Mouse (Mus musculus) heart, embryonic 10.5 days (tissue): ENCODE measurements at regions not wholly inside any gene's neighbourhood (a gene's known extent, or its start where the extent isn't known, plus 50 kb on each side); places are given as distances from the start of the nearest gene placed in this dataset.
"Not testable (repeated sequence)": the region's sequence is repeated elsewhere in the genome, so short reads cannot be mapped to it uniquely, and the experiment has no call there.

Experiments used
- DNase-seq: peaks from one replicate; pipeline ENCODE4 v3.0.0-alpha.2; 2017; ENCODE audit warnings: low spot score
- H3K27ac ChIP-seq: fragments of 300-500 bp; sonication (generic); 2 replicates; pipeline ENCODE4 v1.5.1; 2016; ENCODE audit warnings: mild to moderate bottlenecking
- H3K27me3 ChIP-seq: fragments of 300-500 bp; sonication (generic); 2 replicates; pipeline ENCODE4 v1.6.1; 2016; ENCODE audit warnings: mild to moderate bottlenecking; ENCODE audit not compliant: poor library complexity, insufficient read depth, severe bottlenecking
- H3K36me3 ChIP-seq: fragments of 300-500 bp; sonication (generic); 2 replicates; pipeline ENCODE4 v1.6.1; 2016; ENCODE audit warnings: mild to moderate bottlenecking, moderate library complexity
- H3K4me1 ChIP-seq: fragments of 300-500 bp; sonication (generic); 2 replicates; pipeline ENCODE4 v1.6.1; 2016; ENCODE audit warnings: mild to moderate bottlenecking
- H3K4me3 ChIP-seq: fragments of 300-500 bp; sonication (generic); 2 replicates; pipeline ENCODE4 v1.5.1; 2016; ENCODE audit warnings: mild to moderate bottlenecking, moderate library complexity
- H3K9me3 ChIP-seq: fragments of 300-500 bp; sonication (generic); 2 replicates; pipeline ENCODE4 v1.6.1; 2016; ENCODE audit warnings: mild to moderate bottlenecking, moderate library complexity
- WGBS: fragments of 180-500 bp; shearing (Covaris S2); methylation state at CpG from one replicate; pipeline ENCODE4 v1.1.7; 2016; 5-methylcytosine and 5-hydroxymethylcytosine counted together

DNA sequence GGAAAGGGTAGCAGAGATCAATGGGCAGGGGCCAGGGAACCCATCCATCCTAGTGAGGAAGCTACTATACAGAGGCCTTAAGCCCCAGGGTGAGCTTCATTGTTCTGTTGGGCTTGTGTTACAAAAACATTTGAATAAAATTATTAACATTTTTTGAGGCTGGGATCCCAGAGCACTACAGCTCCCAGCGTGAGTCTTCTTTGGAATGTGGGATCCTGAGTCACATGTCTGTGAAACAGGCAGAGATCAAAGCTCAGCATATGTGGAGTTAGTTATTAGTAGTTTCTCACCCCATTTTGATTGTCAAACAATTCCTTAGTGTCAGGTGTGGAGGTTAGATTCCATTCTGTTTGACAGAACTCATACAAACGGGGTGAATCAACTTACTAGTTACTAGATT is 79.7 kb upstream of the Creb5 start:
- H3K27me3 ChIP-seq = no peaks in the 10 kb centered on the region
- no peak overlapping the region for H3K4me3 ChIP-seq
- peak; percentile 31 for DNase-seq
- no peaks in the 10 kb centered on the region for H3K36me3 ChIP-seq
- H3K27ac ChIP-seq = no peak overlapping the region
- no peaks in the 10 kb centered on the region; the same call in 1 of the 2 replicates for H3K4me1 ChIP-seq
- WGBS = 56% methylated on average over 2 of the region's 2 CpGs
- no peaks in the 10 kb centered on the region for H3K9me3 ChIP-seq

- H3K4me1 ChIP-seq = peaks cover 21% of the 10 kb centered on the region
- no peaks in the 10 kb centered on the region for H3K36me3 ChIP-seq
- peak overlapping the region; percentile 7 for H3K27ac ChIP-seq
- peaks cover 5% of the 10 kb centered on the region; the same call in 1 of the 2 replicates for H3K27me3 ChIP-seq
- H3K9me3 ChIP-seq = no peaks in the 10 kb centered on the region
- 13% methylated on average over 10 of the region's 10 CpGs for WGBS
- no peak overlapping the region for H3K4me3 ChIP-seq
- DNase-seq = no peak
These were observed 85.7 kb upstream of the Creb5 start for GRCm38 (mm10) chr6:53201281-53201956.

GRCm38 (mm10) chr6:53199474-53199873 is 87.6 kb upstream of the Creb5 start:
- Histone ChIP-seq H3K27me3 (peaks cover 5% of the 10 kb centered on the region; the same call in 1 of the 2 replicates), H3K27ac (no peak overlapping the region), H3K4me1 (peaks cover 21% of the 10 kb centered on the region), H3K36me3 (no peaks in the 10 kb centered on the region), H3K9me3 (no peaks in the 10 kb centered on the region), H3K4me3 (no peak overlapping the region)
- no peak for DNase-seq
- 90% methylated on average over 2 of the region's 2 CpGs for WGBS

DNA sequence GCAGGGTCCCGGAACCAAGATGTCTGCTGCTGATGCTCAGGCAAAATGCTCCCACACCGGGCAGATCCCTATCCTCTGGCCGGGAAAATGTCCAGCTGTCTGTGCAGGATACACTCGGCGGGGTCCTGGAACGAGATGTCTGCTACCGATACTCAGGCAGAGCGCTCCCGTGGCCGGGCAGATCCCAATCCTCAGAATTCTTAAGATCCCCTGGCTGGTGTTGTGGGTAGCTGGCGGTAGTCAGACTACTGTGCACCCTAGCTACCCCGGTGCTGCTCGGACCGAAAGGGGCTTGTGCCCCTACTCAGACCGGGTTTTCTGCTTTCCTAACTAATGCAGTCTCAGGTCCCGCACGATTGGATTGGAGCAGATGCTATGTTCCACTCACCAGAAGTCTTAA is 104.9 kb upstream of the Creb5 start:
- WGBS = 90% methylated on average over 17 of the region's 17 CpGs
- not testable (repeated sequence) for H3K4me3 ChIP-seq, H3K4me1 ChIP-seq

GRCm38 (mm10) chr6:53164423-53164841 is 96.0 kb upstream of the Jazf1 start:
- H3K4me3 ChIP-seq = peak overlapping the region; percentile 43
- no peaks in the 10 kb centered on the region for H3K27me3 ChIP-seq
- peaks cover 4% of the 10 kb centered on the region; the same call in 1 of the 2 replicates for H3K4me1 ChIP-seq
- no peaks in the 10 kb centered on the region for H3K36me3 ChIP-seq
- WGBS = 7% methylated on average over 10 of the region's 10 CpGs
- peak; percentile 74 for DNase-seq
- H3K9me3 ChIP-seq = no peaks in the 10 kb centered on the region
- no peak overlapping the region for H3K27ac ChIP-seq

More for the DNA sequence above, 104.9 kb upstream of the Creb5 start:
- H3K27ac ChIP-seq, H3K27me3 ChIP-seq, H3K36me3 ChIP-seq, H3K9me3 ChIP-seq, DNase-seq: not testable (repeated sequence)

DNA sequence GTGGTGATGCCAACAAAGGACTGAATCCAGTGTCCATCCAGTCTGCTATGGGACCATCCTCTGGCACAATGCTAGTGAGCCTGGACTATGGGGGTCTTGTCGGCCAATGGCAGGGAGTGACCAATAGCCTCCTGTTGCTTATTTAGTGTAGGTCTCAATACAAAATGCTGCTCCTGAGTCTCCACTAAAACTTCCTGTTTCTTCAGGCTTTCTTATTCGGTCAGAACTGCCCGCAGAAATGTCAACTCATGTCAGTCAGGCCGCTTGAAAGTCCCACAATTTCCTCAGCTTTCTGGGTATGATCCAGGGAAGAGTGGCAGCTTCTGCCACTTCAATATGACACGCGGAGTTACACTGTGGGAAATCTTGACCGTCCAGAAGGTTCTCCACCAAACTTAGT is 94.7 kb upstream of the Jazf1 start:
- no peak overlapping the region for H3K27ac ChIP-seq
- no peaks in the 10 kb centered on the region for H3K27me3 ChIP-seq
- no peaks in the 10 kb centered on the region for H3K36me3 ChIP-seq
- H3K4me3 ChIP-seq = no peak overlapping the region
- H3K4me1 ChIP-seq = peaks cover 4% of the 10 kb centered on the region; the same call in 1 of the 2 replicates
- WGBS = 82% methylated on average over 7 of the region's 7 CpGs
- H3K9me3 ChIP-seq = no peaks in the 10 kb centered on the region
- no peak for DNase-seq

- no peak for DNase-seq
- Histone ChIP-seq H3K27me3 (no peaks in the 10 kb centered on the region), H3K36me3 (no peaks in the 10 kb centered on the region), H3K4me3 (no peak overlapping the region), H3K9me3 (no peaks in the 10 kb centered on the region), H3K4me1 (peaks cover 7% of the 10 kb centered on the region; the same call in 1 of the 2 replicates), H3K27ac (no peak overlapping the region)
- 62% methylated on average over 2 of the region's 2 CpGs for WGBS
These were observed 93.2 kb upstream of the Jazf1 start for GRCm38 (mm10) chr6:53161627-53162026.

DNA sequence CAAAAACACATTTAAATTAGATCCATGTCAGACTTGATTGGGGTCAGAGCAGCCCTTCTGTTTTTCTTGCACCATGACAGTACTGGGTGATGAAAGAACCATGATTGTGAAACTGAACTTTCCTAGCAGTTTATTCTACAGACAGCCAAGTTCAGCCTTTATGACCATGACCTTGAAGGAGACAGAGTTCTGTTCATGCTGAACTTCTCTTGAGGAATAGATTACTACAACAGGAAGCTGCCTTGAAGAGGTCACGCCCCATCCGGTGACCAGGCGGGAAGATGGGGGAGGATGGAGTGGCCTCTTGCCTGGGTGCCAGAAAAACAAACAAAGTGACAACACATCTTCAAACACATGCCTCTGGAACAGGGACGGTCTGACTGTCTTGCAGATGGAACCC is 86.2 kb upstream of the Jazf1 start:
- Histone ChIP-seq H3K4me1 (0 out of 2 replicates have a peak, but pooled peaks cover 12% of the 10 kb centered on the region), H3K27me3 (peaks cover 9% of the 10 kb centered on the region; the same call in 1 of the 2 replicates), H3K4me3 (no peak overlapping the region), H3K9me3 (no peaks in the 10 kb centered on the region), H3K36me3 (no peaks in the 10 kb centered on the region), H3K27ac (no peak overlapping the region)
- WGBS = 46% methylated on average over 4 of the region's 4 CpGs
- DNase-seq = no peak

- no peak for DNase-seq
- Histone ChIP-seq H3K27me3 (peaks cover 9% of the 10 kb centered on the region; the same call in 1 of the 2 replicates), H3K36me3 (no peaks in the 10 kb centered on the region), H3K9me3 (no peaks in the 10 kb centered on the region), H3K27ac (no peak overlapping the region), H3K4me3 (no peak overlapping the region), H3K4me1 (peaks cover 5% of the 10 kb centered on the region; the same call in 1 of the 2 replicates)
- 41% methylated on average over 5 of the region's 5 CpGs for whole genome bisulfite sequencing
These were observed 79.0 kb upstream of the Jazf1 start for GRCm38 (mm10) chr6:53147478-53147877.

DNA sequence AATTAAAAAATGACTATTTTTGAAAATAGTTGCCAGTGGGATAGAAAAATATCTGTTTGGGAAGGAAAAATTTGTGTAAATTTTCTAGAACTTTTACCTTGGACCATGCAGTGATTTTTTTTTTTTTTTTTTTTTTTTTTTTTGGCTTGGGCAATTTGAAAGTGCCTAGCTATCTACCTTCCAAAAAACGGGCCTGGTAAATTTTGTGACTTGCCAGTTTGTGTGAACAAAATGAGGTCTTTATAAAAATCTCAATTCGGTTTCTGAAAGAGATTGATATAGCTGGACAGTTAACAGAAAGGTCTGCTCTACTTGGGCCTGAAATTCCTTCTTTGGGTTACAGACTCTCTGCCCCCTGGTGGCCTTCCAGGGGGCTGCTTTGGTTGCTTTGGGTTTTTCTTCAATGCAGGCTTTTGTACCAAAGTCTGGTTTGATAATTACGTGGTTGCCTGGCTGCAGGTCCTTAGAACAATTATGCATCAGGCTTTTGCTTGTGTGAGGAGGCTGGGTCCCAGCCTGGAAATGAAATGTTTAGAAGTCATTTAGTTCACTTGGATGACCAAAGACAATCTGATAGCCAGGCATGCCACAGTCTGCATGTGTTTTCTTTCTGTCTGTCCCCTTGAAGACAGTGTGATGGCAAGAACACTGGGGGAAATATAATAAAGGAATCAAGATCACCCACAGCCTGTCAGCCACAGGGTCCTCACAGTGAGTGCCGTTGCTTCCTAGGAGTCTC is 75.6 kb upstream of the Jazf1 start:
- no peak overlapping the region for H3K4me3 ChIP-seq
- H3K4me1 ChIP-seq = peaks cover 5% of the 10 kb centered on the region; the same call in 1 of the 2 replicates
- H3K27me3 ChIP-seq = no peaks in the 10 kb centered on the region
- H3K9me3 ChIP-seq = no peaks in the 10 kb centered on the region
- 24% methylated on average over 4 of the region's 4 CpGs for WGBS
- H3K36me3 ChIP-seq = no peaks in the 10 kb centered on the region
- DNase-seq = peak; percentile 81
- no peak overlapping the region for H3K27ac ChIP-seq

DNA sequence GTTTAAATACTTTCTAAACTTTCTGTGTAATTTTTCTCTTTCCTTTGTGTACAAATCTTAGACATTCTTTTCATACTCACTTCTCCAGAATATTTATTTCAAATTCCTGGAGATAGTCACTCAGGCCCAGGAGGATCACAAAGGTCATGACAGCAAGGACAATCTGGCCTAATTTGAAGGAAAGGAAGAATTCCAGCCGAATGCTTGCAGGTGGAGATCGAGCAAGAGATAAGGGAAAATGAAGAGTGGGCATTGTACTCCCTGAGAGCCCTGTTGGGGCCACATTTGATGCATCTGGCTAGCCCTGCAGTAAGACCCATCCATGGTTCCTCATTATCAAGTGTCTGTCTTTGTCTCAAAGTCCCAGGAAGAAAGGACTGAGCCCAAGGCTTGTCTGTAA is 66.0 kb upstream of the Jazf1 start:
- H3K4me1 ChIP-seq = no peaks in the 10 kb centered on the region
- no peaks in the 10 kb centered on the region for H3K9me3 ChIP-seq
- 51% methylated on average over 2 of the region's 2 CpGs for WGBS
- H3K4me3 ChIP-seq = no peak overlapping the region
- DNase-seq = no peak
- H3K36me3 ChIP-seq = no peaks in the 10 kb centered on the region
- no peak overlapping the region for H3K27ac ChIP-seq
- H3K27me3 ChIP-seq = no peaks in the 10 kb centered on the region

GRCm38 (mm10) chr6:53130717-53131330 is 62.4 kb upstream of the Jazf1 start:
- no peak for DNase-seq
- Histone ChIP-seq H3K4me3 (no peak overlapping the region), H3K36me3 (no peaks in the 10 kb centered on the region), H3K4me1 (no peaks in the 10 kb centered on the region), H3K27me3 (no peaks in the 10 kb centered on the region), H3K9me3 (no peaks in the 10 kb centered on the region), H3K27ac (no peak overlapping the region)
- 21% methylated on average over 2 of the region's 2 CpGs for WGBS

- Histone ChIP-seq H3K36me3 (no peaks in the 10 kb centered on the region), H3K4me3 (no peak overlapping the region), H3K9me3 (no peaks in the 10 kb centered on the region), H3K27me3 (no peaks in the 10 kb centered on the region), H3K4me1 (peaks cover 8% of the 10 kb centered on the region), H3K27ac (no peak overlapping the region)
- no peak for DNase-seq
- 73% methylated on average over 5 of the region's 5 CpGs for WGBS
These were observed 58.3 kb upstream of the Jazf1 start for GRCm38 (mm10) chr6:53126776-53127175.
